Mouse (Mus musculus) G1E (cell line): ENCODE results near the gene Rbl2.

Experiments
- CTCF ChIP-seq: IDR thresholded peaks from 2 replicates; pipeline ENCODE4 v1.5.1; 2012; ENCODE audit warnings: low read depth, low read length, inconsistent platforms, mixed read lengths
- GATA1 ChIP-seq: IDR thresholded peaks from 2 replicates; pipeline ENCODE4 v1.6.1; 2012; ENCODE audit warnings: borderline replicate concordance, low read length, inconsistent platforms, mixed read lengths
- GATA2 ChIP-seq: IDR thresholded peaks from 2 replicates; pipeline ENCODE4 v1.6.1; 2012; ENCODE audit warnings: low read depth, low read length, inconsistent platforms, borderline replicate concordance
- POLR2AphosphoS5 ChIP-seq: IDR thresholded peaks from 2 replicates; pipeline ENCODE4 v1.6.1; 2012; ENCODE audit warnings: low read depth, low read length, inconsistent platforms; ENCODE audit not compliant: insufficient replicate concordance
- TAL1 ChIP-seq: conservative IDR thresholded peaks from 2 replicates; pipeline ENCODE4 v1.6.1; 2012; ENCODE audit warnings: low read depth, low read length, inconsistent platforms, mixed read lengths

DNA sequence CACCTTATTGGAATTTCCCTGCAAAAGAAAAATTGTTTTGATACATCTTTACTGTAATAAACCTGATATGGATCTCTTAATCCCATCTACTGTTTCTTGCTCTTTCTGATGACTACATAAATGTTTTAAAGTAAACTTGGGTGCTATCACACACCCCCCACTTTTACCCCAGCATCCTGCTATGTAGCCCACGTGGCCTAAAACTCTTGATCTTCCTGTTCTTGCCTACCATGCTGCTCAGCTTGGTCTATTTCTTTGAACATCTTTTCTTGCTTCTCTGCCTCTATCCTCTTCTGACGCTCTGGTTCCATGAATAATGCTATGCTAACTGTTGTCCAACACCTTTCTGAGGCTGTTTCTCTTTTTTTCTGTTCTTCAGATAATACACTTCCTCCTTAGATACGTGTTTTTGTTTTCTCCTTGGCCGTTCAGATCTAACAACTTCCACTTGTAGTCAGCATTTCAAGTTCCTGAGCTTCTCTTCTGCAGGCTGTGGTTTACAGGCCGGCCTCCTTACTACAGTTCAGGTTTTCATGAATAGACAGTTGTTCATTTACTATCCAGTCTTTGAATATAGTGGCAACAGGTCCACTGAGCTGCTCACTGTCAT lies 42.1 kb downstream of the Rbl2 start:
- no peak for TF ChIP-seq CTCF
- TF ChIP-seq GATA1 = no peak
- TF ChIP-seq TAL1 = no peak
- no peak for TF ChIP-seq POLR2AphosphoS5
- no peak for TF ChIP-seq GATA2
